Mouse (Mus musculus): ENCODE measurements at regions not wholly inside any gene's neighbourhood (a gene's known extent, or its start where the extent isn't known, plus 50 kb on each side); places are given as distances from the start of the nearest gene placed in this dataset.
"Not testable (repeated sequence)": the region's sequence is repeated elsewhere in the genome, so short reads cannot be mapped to it uniquely, and the experiment has no call there.

GRCm38 (mm10) chr3:126011269-126011668, 72.8 kb upstream of the Ugt8a start:
- DNase-seq (ENCODE audit: low read depth, low spot score) = peak; percentile 12

GRCm38 (mm10) chr3:126016166-126016565, 77.7 kb upstream of the Ugt8a start:
- DNase-seq (ENCODE audit: low read depth, low spot score) = no peak

GRCm38 (mm10) chr3:126044327-126044726, 105.9 kb upstream of the Ugt8a start:
- DNase-seq (ENCODE audit: low read depth, low spot score) = peak; percentile 35

- no peak for DNase-seq (ENCODE audit: low read depth, low spot score)
Measured at GRCm38 (mm10) chr3:126044861-126045260, 106.4 kb upstream of the Ugt8a start.

GRCm38 (mm10) chr3:126045992-126046786, 107.8 kb upstream of the Ugt8a start:
- no peak for DNase-seq (ENCODE audit: low read depth, low spot score)

- no peak for DNase-seq (ENCODE audit: low read depth, low spot score)
Measured at GRCm38 (mm10) chr3:126058585-126058984, 120.2 kb upstream of the Ugt8a start.

- no peak for DNase-seq (ENCODE audit: low read depth, low spot score)
Measured at GRCm38 (mm10) chr3:126105086-126105485, 166.7 kb upstream of the Ugt8a start.

GRCm38 (mm10) chr3:126109371-126109770, 171.0 kb upstream of the Ugt8a start:
- no peak for DNase-seq (ENCODE audit: low read depth, low spot score)

GRCm38 (mm10) chr3:126117849-126118248, 179.4 kb upstream of the Ugt8a start:
- DNase-seq (ENCODE audit: low read depth, low spot score) = no peak

GRCm38 (mm10) chr3:126122323-126123259, 184.2 kb upstream of the Ugt8a start:
- DNase-seq (ENCODE audit: low read depth, low spot score) = no peak

GRCm38 (mm10) chr3:126166542-126166941, 196.9 kb upstream of the Arsj start:
- no peak for DNase-seq (ENCODE audit: low read depth, low spot score)

- DNase-seq (ENCODE audit: low read depth, low spot score) = no peak
Measured at GRCm38 (mm10) chr3:126209024-126209423, 154.5 kb upstream of the Arsj start.

- no peak for DNase-seq (ENCODE audit: low read depth, low spot score)
Measured at GRCm38 (mm10) chr3:126210226-126210625, 153.3 kb upstream of the Arsj start.

GRCm38 (mm10) chr3:126227575-126227974, 135.9 kb upstream of the Arsj start:
- DNase-seq (ENCODE audit: low read depth, low spot score) = no peak

- no peak for DNase-seq (ENCODE audit: low read depth, low spot score)
Measured at GRCm38 (mm10) chr3:126245834-126246233, 117.7 kb upstream of the Arsj start.

- no peak for DNase-seq (ENCODE audit: low read depth, low spot score)
Measured at GRCm38 (mm10) chr3:126261270-126261669, 102.2 kb upstream of the Arsj start.

- DNase-seq (ENCODE audit: low read depth, low spot score) = not testable (repeated sequence)
Measured at GRCm38 (mm10) chr3:126272027-126272426, 91.5 kb upstream of the Arsj start.

- DNase-seq (ENCODE audit: low read depth, low spot score) = no peak
Measured at GRCm38 (mm10) chr3:126273566-126273965, 89.9 kb upstream of the Arsj start.

GRCm38 (mm10) chr3:126276008-126276700, 87.3 kb upstream of the Arsj start:
- DNase-seq (ENCODE audit: low read depth, low spot score) = no peak

GRCm38 (mm10) chr3:126284294-126285090, 79.0 kb upstream of the Arsj start:
- no peak for DNase-seq (ENCODE audit: low read depth, low spot score)

GRCm38 (mm10) chr3:126292259-126292658, 71.2 kb upstream of the Arsj start:
- DNase-seq (ENCODE audit: low read depth, low spot score) = no peak

Data from forelimb bud, embryonic 11.5 days (tissue).